Mouse (Mus musculus): Measurements from ENCODE around the gene Zfyve28. TPM values are rescaled to one million over a fixed set of nuclear protein-coding genes. Genes with fewer than 3 reads are reported as not detected.
A peak's percentile ranks its signal among the peaks of the same experiment; 100 is the strongest.

Zfyve28 gene
- total RNA-seq, 2 experiments from 2014 or later, result 0.66 to 1.2 TPM

DNA sequence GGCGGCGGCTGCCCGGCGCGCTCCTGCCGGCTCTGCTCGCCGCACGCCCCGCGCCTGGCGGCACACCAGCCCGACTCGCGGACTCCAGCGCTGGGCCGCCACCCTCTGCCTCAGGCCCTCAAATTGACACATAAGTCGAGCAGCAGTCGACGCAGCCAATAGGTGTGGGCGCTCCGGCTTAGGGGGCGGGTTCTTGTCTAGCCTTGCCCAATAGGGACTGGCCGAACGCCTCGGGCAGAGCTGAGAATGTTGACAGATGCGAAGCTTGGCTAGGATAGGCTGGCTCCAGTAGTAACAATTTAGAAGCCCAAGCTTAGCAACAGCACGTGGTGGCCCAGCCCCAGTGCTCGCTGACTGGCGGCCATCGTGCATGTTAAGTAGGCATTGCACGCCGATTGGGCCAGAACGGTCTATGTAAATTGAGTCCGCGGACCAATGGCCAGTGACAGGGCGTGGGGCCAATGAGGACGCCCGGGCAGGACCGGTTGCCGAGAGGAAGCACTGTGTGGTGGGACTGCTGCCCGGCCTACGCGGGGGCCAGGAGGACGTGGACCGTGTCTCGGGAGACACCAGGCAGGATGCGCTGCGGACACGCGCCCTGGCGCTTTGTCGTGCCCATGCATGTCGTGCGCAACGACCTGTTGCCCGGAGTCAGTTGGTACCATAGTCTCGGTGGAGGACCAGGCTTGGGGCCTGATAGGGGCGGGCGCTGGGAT, 100.5 kb downstream of the Zfyve28 start, which contains the start of gene Mxd4:
Mxd4 (minus strand) TSS at position 120 of the 716 bp plus-strand sequence.
- intact Hi-C loops (cut with DNase I; ENCODE audit: low total_unique reads), result no loop called here
- peak; percentile 100 for DNase-seq

DNA sequence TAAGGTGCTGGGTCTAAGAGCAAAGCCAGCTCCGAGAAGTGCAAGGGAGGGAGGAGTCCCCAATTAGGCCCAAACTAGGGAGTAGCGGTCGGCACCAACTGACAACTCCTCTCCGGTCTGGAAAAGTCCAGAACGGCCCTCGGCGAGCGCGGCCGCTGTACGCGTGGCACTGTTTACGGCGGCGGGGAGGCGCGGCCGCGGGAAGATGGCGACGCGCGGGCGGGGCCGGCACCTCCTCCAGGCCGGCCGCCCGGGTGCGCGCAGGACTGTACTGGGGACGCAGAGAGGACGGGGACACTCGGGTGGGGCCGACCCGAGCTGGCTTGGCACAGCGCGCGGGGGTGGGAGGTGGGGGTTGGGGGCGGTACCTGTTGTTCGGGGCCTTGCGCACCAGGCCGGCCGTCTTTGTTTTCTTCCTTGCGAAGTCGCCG, 101.3 kb downstream of the Zfyve28 start:
- DNase-seq, result peak; percentile 68
- intact Hi-C loops (cut with DNase I; ENCODE audit: low total_unique reads), result no loop called here

DNA sequence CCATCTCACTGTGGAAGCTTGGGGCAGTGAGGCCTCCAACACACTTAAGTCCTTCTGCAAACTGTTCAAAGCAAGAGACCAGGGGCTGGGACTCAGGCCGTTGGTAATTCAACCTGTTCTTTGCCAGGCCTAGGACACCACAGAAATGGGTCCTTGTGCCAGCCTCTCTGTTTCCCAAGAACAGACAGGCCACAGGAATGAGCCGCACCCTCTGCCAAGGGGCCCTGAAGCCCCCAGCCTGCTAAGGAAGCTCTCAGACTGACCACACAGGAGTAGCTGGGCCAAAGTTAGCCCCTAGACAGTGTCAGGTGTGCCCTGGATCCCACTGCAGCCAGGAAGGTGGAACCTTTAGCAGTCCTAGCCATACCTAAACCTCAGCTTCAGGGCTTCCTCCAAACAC, 101.9 kb downstream of the Zfyve28 start:
- intact Hi-C loops (cut with DNase I; ENCODE audit: low total_unique reads), result no loop called here
- no peak for DNase-seq

DNA sequence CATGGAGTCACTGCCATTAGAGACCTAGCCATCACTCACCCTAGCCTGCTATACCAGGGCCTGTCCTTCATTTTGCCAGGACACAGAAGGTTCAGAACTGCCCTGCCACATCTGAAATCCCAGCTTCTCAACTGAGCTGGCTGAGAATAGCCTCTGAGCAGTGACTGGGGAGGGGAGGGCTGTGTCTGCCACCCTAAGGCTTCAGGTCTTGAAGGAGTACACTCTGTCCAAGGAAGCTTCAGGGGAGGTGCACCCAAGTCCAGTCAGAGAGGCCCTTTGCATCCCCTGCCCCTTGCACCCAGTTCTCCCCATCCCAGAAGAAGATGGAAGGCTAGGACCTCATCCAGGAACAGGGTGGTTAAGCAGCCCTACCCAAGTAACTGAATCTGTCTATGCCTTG, 102.5 kb downstream of the Zfyve28 start:
- intact Hi-C loops (cut with DNase I; ENCODE audit: low total_unique reads), result no loop called here
- no peak for DNase-seq

DNA sequence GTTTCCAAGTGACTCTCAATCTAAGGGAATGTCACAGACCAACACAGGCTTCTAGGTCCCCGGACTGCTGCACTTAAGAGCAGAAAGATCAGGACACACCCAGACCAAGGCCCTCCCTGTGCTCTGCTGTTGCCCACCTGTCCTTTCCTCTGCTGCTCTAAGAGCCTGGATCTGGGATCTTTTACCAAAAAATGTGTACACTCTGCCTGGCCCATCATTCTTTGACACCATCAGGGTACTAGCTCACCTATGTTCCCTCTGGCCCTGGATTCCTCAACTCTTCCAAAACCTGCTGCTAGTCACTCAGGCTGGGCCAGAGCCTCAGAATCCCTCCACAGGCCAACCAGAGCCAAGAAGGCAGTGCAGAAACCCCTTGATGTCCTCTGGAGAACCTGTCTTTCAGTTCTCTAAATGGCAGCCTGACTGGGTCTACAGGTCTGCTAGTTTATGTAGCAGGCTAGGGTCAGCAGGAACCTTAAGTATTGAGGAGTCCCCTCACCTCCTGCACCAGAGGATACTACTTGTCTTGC, 103.1 kb downstream of the Zfyve28 start:
- DNase-seq, result no peak
- intact Hi-C loops (cut with DNase I; ENCODE audit: low total_unique reads), result no loop called here

DNA sequence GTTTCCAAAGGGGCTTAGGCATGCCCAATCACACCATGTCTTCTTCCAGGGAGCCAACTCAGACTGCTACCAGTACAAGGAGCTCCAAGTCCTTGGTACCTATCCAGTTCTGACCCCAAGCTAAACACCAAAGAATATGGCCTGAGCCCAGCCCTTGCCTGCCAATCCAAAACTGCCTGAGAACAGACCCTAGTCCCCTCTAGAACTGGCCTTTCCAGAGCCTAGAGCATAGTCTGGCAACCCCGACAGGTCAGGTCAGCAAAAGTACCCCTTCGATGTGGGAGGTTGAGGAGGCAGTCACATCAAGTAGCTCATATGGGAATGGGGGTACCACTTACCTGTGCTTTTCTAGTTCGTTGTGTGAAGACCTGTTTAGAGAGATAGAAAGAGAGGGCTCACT, 104.3 kb downstream of the Zfyve28 start:
- intact Hi-C loops (cut with DNase I; ENCODE audit: low total_unique reads), result no loop called here
- DNase-seq, result no peak

DNA sequence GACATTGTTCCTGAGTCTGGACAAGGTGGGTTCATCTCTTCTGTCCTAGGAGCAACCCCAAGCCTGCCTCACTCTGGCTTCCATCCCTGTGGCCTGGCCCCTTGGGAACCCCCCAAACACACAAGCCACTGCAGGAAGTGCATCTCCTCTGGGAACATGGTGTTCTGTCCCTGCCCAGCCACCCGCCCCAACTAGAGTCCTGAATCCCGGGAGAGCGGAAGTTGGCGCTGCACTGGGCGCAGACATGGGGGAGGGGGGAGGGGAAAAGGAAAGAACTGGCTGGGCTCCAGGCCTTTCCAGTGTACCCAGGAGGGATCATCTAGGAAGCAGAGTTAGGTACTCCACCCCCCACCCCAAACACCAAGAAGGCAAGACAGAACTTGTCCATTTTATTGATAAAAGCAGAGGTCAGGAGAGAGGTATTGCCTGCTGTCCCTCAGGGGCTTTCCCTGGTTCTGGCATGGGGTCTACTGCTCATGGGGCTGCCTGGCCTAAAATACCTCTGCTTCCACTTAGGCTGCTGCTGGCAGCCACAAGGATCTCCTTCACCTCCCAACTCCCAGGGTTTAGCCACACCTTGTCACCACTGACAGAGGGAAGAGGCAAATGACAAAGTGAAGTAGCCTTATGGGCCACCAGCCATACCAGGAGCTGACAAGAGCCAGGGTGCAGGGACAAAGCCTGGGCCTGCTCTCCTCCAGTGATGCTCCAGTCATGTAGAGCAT, 104.9 kb downstream of the Zfyve28 start:
- peak; percentile 41 for DNase-seq
- intact Hi-C loops (cut with DNase I; ENCODE audit: low total_unique reads), result no loop called here

DNA sequence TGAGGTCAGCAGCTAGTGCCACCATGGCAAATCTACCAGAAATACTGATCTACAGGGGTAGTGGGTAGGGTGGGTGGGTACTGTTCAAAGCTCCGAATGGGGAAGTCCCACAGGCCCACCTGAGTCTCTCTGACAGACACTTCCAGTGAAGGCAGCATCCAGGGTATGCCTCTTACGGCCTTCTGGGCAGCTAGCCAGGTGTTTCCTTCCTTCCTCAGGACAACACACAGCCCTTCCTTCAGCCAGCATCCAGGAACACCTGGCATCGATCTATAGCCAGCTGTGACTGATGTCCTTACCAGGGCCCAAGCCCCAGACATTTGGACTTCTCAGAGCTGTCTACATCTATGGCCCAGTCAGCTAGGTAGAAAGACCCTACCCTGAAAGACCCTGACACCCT, 105.8 kb downstream of the Zfyve28 start:
- no peak for DNase-seq
- intact Hi-C loops (cut with DNase I; ENCODE audit: low total_unique reads), result no loop called here

DNA sequence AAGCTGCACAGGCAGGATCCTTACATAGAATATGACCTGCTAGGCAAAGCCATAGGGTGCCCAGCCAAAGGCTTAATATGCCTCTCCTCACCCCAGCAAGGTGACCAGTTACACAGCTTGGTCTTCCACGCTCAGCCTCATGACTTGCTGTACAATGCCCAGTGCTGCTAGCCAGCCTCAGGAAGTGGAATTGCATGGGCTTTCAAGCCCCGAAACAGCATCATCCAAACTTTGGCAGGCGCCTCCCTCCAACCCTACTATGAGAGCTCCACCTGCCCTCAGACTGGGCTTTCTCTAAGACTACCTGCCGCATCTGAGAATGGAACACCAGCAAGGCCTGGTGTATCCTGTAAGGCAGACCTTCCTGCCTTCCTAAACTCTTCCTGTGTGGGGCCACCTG, 110.4 kb downstream of the Zfyve28 start:
- intact Hi-C loops (cut with DNase I; ENCODE audit: low total_unique reads), result no loop called here

DNA sequence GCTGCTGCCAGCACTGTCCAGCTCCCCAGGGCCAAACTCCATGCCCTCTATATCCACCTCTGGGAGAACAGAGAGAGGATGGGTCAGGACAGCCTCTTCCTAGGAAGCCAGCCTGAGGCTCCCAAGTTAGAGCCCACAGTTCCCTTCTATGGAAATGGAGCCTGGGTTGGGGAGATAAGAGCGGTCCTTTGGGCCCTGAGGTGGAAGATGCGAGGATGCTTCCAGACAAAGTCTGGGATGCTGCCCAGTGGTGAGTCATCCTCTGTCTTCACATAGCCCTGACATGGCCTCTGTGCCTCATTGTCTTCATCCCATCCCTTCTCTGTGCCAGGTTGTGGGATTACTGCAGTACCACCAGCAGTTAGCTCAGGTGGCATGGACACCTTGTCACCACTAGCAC, 111.2 kb downstream of the Zfyve28 start:
- intact Hi-C loops (cut with DNase I; ENCODE audit: low total_unique reads), result no loop called here
- DNase-seq, result no peak

More for the DNA sequence above, 110.4 kb downstream of the Zfyve28 start:
- DNase-seq, result no peak

DNA sequence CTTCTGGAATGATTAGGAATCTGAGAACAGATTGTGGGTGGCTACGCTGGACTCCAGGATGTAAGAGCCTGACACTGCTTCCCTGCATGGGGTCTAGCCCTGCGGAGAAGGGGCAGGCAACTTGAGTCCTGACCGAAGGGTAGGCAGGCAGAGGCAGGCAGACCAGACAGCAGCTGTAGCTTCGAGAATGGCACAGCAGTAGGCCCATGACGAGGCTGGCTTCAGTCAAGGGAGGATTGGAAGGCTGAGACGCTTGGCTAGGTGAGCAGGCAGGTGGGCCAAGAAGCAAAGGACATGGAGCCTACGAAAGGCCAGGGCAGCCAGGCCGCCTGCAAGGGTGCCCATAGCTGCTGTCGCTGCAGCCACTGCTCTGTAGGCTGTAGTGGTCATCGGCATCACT, 111.6 kb downstream of the Zfyve28 start:
- no peak for DNase-seq
- intact Hi-C loops (cut with DNase I; ENCODE audit: low total_unique reads), result no loop called here

DNA sequence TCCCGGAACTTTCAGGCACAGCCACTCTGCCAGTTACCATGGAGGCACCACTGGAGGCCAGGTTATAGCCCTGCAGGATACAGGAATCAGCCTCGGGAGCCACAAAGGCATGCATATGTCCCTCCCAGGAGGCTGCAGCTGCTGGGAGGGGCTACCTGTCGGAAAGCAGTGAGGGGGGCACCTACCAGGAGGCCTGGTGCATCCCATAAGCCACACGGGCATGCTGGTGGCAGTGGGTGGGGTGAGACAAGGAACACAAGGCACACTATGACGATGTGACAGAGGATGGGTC, 112.9 kb downstream of the Zfyve28 start:
- intact Hi-C loops (cut with DNase I; ENCODE audit: low total_unique reads), result no loop called here
- DNase-seq, result no peak

DNA sequence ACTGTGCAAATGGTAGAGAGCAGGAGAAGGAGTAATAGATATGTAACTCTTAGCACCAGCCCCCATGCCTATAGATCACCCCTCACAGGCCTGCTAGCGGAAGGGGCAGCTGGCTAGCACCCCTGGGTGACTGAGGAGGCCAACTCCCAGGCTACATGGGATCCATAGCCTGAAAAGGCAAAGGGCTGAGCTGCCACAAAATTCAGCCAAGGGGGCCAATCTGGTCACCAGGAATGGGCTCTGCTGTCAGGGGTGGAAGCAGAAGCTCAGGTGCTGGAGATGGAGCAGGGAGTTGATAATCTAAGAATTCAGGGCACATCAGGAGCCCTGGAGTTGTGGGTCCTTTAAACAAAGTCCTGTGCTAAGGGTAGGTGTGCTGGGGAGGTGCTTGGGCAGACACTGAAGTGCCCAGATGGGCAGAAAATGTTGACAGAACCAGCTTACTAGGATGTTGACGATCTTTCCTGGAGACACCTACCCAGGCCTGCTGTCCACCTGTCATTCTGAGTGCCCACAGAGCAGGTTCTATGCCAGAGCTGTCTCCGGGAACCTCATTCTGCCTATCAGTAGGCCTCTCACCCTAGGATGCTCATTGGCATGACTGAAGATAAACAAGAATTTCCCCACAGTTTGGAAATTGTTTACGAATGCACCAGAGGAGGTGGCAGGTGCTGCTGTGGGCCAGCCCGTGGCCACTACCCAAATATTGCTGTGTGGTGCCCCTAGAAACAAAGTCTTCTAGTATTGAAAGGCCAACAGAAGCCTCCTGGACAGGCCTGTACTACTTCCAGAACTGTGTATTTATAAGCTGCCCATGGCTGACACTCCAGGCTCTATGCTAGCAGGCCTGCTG, 113.5 kb downstream of the Zfyve28 start:
- intact Hi-C loops (cut with DNase I; ENCODE audit: low total_unique reads), result no loop called here
- no peak for DNase-seq

DNA sequence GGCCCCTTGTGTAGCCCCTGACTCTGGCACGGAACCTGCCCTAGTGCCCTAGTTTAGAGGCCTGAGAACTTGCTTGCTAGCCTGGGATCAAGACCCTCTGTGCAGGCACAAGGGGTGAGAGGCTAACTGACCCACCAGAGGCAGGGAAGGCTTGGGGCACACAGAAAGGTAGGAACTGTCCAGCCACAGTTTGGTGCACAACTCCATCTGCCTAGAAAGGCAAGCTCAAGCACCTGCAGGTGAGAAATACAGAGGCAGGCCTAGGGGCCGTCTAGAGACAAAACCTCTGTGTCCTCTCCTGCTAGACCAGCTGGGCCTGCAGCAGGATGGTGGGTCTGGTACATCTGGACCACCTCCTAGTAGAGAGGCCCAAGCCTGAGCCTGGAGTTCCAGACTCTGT, 114.2 kb downstream of the Zfyve28 start:
- intact Hi-C loops (cut with DNase I; ENCODE audit: low total_unique reads), result no loop called here
- DNase-seq, result no peak

DNA sequence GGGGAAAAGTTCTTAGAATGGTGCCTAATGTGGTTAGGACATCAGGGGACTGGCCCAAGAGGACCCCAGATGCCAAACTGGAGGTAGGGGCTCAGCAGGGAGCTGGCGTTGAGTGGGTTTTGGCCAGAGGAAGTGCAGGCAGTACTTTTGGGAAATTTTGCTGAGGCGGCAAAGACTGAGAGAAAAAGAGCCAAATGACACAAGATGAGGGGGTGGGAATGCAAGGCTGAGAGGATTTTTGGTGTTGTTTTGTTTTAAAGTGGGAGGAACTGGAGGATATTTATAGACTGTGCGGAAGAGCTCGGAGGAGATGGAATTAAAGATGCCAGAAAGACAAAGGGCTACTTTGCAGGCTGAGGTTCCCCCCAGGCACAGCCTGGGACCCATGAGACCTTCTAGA, 117.5 kb downstream of the Zfyve28 start:
- intact Hi-C loops (cut with DNase I; ENCODE audit: low total_unique reads), result no loop called here
- no peak for DNase-seq

DNA sequence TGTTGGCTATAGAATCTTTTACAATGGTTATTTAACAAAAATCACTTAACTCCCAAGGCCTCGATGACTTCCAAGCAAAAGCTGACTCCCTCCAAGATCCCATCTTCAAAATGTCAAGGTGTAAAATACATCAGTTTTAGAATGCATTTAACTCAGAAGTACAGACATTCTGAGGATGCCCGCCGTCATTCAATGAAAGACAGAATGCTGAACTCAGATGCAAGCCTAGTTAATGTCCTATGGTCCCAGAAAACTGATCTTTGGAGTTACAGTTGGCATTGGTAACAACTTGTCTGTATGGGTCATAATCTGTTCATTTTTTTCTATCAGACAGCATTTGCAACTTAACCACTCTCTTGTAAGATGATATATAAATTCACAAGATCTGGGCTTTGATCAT, 118.3 kb downstream of the Zfyve28 start:
- no peak for DNase-seq
- intact Hi-C loops (cut with DNase I; ENCODE audit: low total_unique reads), result no loop called here

DNA sequence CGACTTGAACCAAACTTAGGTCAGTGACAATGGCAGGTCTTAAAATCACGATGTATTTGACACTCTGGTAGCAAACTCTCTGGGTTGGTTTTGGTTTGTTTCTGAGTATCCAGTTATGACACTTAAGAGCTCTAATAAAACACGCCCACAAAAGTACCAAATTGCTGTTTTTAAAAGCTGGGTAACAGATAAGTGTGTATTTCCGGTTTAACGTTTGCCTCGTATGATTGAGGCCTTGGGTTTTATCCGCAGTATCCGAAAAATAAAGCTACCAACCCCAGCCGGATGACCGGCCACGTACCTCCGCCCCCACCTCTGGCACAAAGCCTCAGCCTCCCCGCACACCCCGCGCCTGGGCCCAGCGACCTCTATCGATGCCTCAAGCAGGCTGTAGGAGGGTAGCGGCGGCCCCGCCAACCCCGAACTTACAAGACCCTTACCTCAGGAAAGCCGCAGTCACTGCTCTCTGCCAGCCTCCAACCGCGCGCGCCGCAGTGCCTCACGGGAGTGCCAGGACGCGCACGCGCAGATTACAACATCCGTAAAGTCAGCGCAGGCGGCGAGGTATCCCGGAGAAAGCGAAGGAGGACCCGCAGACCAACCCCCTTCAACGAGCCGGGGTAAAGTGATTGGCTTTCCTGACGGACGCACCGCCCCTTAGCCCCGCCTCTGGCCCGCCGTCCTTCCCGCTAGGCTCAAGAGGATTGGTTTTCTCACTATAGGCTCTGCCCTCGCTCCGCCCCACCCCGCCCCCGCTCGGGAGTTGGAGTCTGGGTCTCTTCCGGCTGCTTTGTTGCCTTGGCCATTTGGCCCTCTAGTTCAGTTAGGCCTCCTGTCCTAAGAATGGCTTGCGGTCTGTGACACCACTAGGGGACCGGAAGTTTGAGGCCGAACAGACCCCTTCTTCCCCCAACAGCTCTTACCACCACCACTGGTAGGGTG, 119.0 kb downstream of the Zfyve28 start, which contains the start of the genes Poln and Haus3:
Poln (minus strand) TSS at position 499 of the 942 bp plus-strand sequence.
Haus3 (minus strand) TSS at position 578 of the 942 bp plus-strand sequence.
- intact Hi-C loops (cut with DNase I; ENCODE audit: low total_unique reads), result no loop called here
- DNase-seq, result peak; percentile 97

DNA sequence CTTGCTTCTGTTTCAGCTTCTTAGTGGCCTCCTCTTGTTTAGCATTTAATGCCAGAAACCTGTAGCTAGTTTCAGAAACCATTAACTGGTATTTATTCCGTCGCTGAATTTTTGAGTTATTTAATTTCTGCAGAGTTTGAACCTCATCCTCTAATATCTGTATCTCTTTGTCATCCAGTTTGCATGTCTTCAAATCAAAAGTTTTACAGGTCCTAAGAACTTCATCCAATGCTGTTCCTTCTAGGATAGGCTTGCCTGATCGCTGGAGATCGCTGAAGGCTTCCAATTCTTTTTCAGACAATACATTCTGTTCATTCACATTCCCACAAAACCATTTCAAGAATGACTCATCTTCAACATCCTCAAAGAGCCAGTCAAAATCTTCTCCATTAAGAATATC, 120.4 kb downstream of the Zfyve28 start:
- no peak for DNase-seq
- intact Hi-C loops (cut with DNase I; ENCODE audit: low total_unique reads), result no loop called here

DNA sequence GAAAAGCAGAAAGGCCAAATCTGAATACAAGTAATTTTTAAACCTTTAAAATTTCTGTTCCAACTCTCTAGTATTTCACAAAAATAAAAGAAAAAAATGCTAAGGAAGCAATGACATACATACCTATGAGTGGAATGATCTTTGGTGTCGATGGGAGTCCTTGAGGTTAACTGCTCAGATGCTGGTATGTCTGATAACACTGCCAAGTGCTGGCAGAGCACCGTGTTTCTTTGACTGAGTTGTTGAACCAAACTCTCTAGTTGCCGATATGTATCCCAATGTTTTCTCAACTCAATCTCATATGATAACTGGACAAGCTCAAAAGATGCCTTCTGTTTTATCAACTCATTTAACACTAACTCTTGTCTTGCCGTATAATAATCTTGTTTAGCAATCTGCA, 122.5 kb downstream of the Zfyve28 start:
- no peak for DNase-seq
- intact Hi-C loops (cut with DNase I; ENCODE audit: low total_unique reads), result no loop called here
